8 mouse cellular contexts compared by ENCODE assay signal in genomic region chr15:101047194-101047555, GRCm38 (mm10). TPM values are rescaled to one million over a fixed set of nuclear protein-coding genes. Genes with fewer than 3 reads are reported as not detected.
DNase-seq lines count a peak whose midpoint lies in the region; ATAC-seq and TF ChIP-seq lines count a peak whose summit lies in the region.

Gm47841 (minus strand) TSS chr15:101047397.

- no peak for TF ChIP-seq EP300 in ES-Bruce4 (IDR thresholded peaks at IDR 0.05; ENCODE audit: insufficient read depth, low read depth, low read length)
- no peak for TF ChIP-seq EP300 in liver, postnatal 0 days (IDR thresholded peaks at IDR 0.05; ENCODE audit: low read depth)

- no peak within 1 kb of the TSS for H3K27ac ChIP-seq in ES-Bruce4 (ENCODE audit: insufficient read depth, low read length)
- H3K27ac ChIP-seq in liver, postnatal 0 days (ENCODE audit: low read depth), result no peak within 1 kb of the TSS

- H3K4me2 ChIP-seq in liver, postnatal 0 days (ENCODE audit: low read depth, low read length), result peak within 1 kb of the TSS; percentile 64

- no peak for TF ChIP-seq POLR2A in ES-Bruce4 (IDR thresholded peaks at IDR 0.05; ENCODE audit: insufficient read depth, low read length)

- TF ChIP-seq CTCF in ES-Bruce4 (IDR thresholded peaks at IDR 0.05; ENCODE audit: low read depth, low read length), result no peak
- no peak for TF ChIP-seq CTCF in liver, postnatal 0 days (IDR thresholded peaks at IDR 0.05; ENCODE audit: low read depth)

- H3K9ac ChIP-seq in ES-Bruce4 (ENCODE audit: low read depth, poor library complexity, severe bottlenecking), result peak within 1 kb of the TSS; percentile 59
- no peak within 1 kb of the TSS; the same call in 1 of the 2 replicates for H3K9ac ChIP-seq in liver, postnatal 0 days (replicated peaks)

- peak within 1 kb of the TSS; percentile 70 for H3K4me3 ChIP-seq in ES-Bruce4 (ENCODE audit: low read depth, low read length)
- H3K4me3 ChIP-seq in liver, postnatal 0 days (ENCODE audit: low read depth, low read length), result peak within 1 kb of the TSS; percentile 34

- H3K4me1 ChIP-seq in ES-Bruce4 (ENCODE audit: control insufficient read depth, insufficient read depth, low read length), result no peaks in the 10 kb centered on the region
- peaks cover 5% of the 10 kb centered on the region for H3K4me1 ChIP-seq in liver, postnatal 0 days (ENCODE audit: insufficient read depth)

- no peak for ATAC-seq in liver, postnatal 0 days

- H3K9me3 ChIP-seq in ES-Bruce4 (replicated peaks; ENCODE audit: control insufficient read depth, insufficient read depth, low read length, poor library complexity, severe bottlenecking), result no peaks in the 10 kb centered on the region
- no peaks in the 10 kb centered on the region for H3K9me3 ChIP-seq in liver, postnatal 0 days (ENCODE audit: low read length)

- peak; percentile 23 for DNase-seq in R1 (ENCODE audit: low read depth, low spot score)
- peak; percentile 42 to 58 for DNase-seq in heart, postnatal 10 days
- DNase-seq in liver, postnatal 0 days, result no peak
- no peak for DNase-seq in spleen, postnatal 36 days (ENCODE audit: low spot score in 2 of 2)
- DNase-seq in frontal cortex, postnatal 36 days (ENCODE audit: low spot score in 2 of 2), result no peak
- DNase-seq in left cerebral cortex, postnatal 25 days (ENCODE audit: low spot score in 2 of 2), result no peak
- DNase-seq in right cerebral cortex, postnatal 10 days (ENCODE audit: low spot score in 2 of 2), result no peak

- H3K27me3 ChIP-seq in ES-Bruce4 (ENCODE audit: control insufficient read depth, insufficient read depth, low read length, poor library complexity, severe bottlenecking), result peaks cover 18% of the 10 kb centered on the region
- H3K27me3 ChIP-seq in liver, postnatal 0 days (ENCODE audit: insufficient read depth, low read length), result peaks cover 73% of the 10 kb centered on the region

- intact Hi-C loops in heart, postnatal 10 days (cut with DNase I), result no loop called here
- intact Hi-C loops in left cerebral cortex, postnatal 25 days (cut with DNase I), result loop anchor here (5.0 kb wide), 1 partner anchor 290 kb away; no protein-coding TSS in a partner anchor

- 4% methylated on average over 22 of the region's 23 CpGs for WGBS in liver, postnatal 0 days (ENCODE audit: insufficient replicate concordance)

- no peaks in the 10 kb centered on the region for H3K36me3 ChIP-seq in ES-Bruce4 (ENCODE audit: control insufficient read depth, insufficient read depth, low read length, poor library complexity, severe bottlenecking)
- no peaks in the 10 kb centered on the region for H3K36me3 ChIP-seq in liver, postnatal 0 days (replicated peaks; ENCODE audit: insufficient read depth, low read length)

RNA-seq across cellular contexts. Expression of gene Gm47841, which starts in this region (rescaled TPM):
- not detected in 2 replicates for polyA plus RNA-seq in ES-Bruce4 (2011; ENCODE audit: insufficient read depth, insufficient read length, low read depth, missing spikeins)
- total RNA-seq in heart, postnatal 10 days (2021), result under 1 TPM; 0.25 to 0.41 TPM
- polyA plus RNA-seq in liver, postnatal 0 days (2015; fragmentation: Nextera tagmentation; extraction: Ambion mirVana), result not detected in 2 replicates
- not detected for total RNA-seq in left cerebral cortex, postnatal 25 days (2021)

Comparison
In these comparisons a context has a peak if more than half of its experiments do, and no peak if none do; other contexts are left out.
1. Peak in DNase-seq in heart, postnatal 10 days; RNA of the gene not detected or under 1 TPM.